Mouse (Mus musculus) cortical plate, adult 2 months (tissue): ENCODE results near the gene Sec31b. TPM values are rescaled to one million over a fixed set of nuclear protein-coding genes. Genes with fewer than 3 reads are reported as not detected.
A peak's percentile ranks its signal among the peaks of the same experiment; 100 is the strongest.

Experiments
- H3K27ac ChIP-seq: fragments of 200-500 bp; 2 replicates; pipeline ENCODE4 v1.5.1; 2012; ENCODE audit warnings: low read length, control low read depth, inconsistent platforms; ENCODE audit not compliant: insufficient read depth
- H3K4me1 ChIP-seq: fragments of 200-500 bp; 2 replicates; pipeline ENCODE4 v1.6.1; 2011; ENCODE audit warnings: low read length; ENCODE audit not compliant: control insufficient read depth, insufficient read depth
- H3K4me3 ChIP-seq: fragments of 200-500 bp; 2 replicates; pipeline ENCODE4 v1.5.1; 2011; ENCODE audit warnings: mild to moderate bottlenecking, low read length, control low read depth; ENCODE audit not compliant: insufficient read depth
- CTCF ChIP-seq: fragments of 200-500 bp; IDR thresholded peaks from 2 replicates; pipeline ENCODE4 v1.5.1; 2011; ENCODE audit warnings: mild to moderate bottlenecking, control low read depth, low read length; ENCODE audit not compliant: insufficient read depth; ENCODE audit errors: extremely low read depth
- POLR2A ChIP-seq: fragments of 200-500 bp; IDR thresholded peaks from 2 replicates; pipeline ENCODE4 v1.6.1; 2011; ENCODE audit warnings: mild to moderate bottlenecking, low read length, control low read depth; ENCODE audit not compliant: insufficient read depth; ENCODE audit errors: extremely low read depth
- polyA plus RNA-seq: library from polyadenylated mRNA; depleted of rRNA; stranded (reverse); fragments of >200 nt; gene quantifications from 2 replicates; pipeline ENCODE4 v1.2.3, GENCODE M21; 2012

Sec31b gene
- polyA plus RNA-seq, 1 experiment: 0.15 TPM

- Histone ChIP-seq H3K4me1 (no peaks in the 10 kb centered on the region), H3K27ac (no peak overlapping the region), H3K4me3 (no peak overlapping the region)
- TF ChIP-seq CTCF: no peak
- TF ChIP-seq POLR2A: no peak
Measured at GRCm38 (mm10) chr19:44514521-44515451, 30.9 kb downstream of the Sec31b start.

- TF ChIP-seq CTCF (no peak), POLR2A (no peak)
- Histone ChIP-seq H3K27ac (no peak overlapping the region), H3K4me3 (no peak overlapping the region)
Measured at GRCm38 (mm10) chr19:44513921-44514482, 31.7 kb downstream of the Sec31b start.

GRCm38 (mm10) chr19:44513054-44513833 lies 32.4 kb downstream of the Sec31b start:
- no peak for TF ChIP-seq POLR2A
- no peak for TF ChIP-seq CTCF
- no peaks in the 10 kb centered on the region for H3K4me1 ChIP-seq
- H3K27ac ChIP-seq: no peak overlapping the region

More at GRCm38 (mm10) chr19:44513921-44514482, 31.7 kb downstream of the Sec31b start:
- H3K4me1 ChIP-seq: no peaks in the 10 kb centered on the region

GRCm38 (mm10) chr19:44512601-44513000 lies 33.1 kb downstream of the Sec31b start:
- TF ChIP-seq POLR2A (no peak), CTCF (no peak)
- Histone ChIP-seq H3K4me3 (no peak overlapping the region), H3K27ac (no peak overlapping the region), H3K4me1 (no peaks in the 10 kb centered on the region)

More at GRCm38 (mm10) chr19:44513054-44513833, 32.4 kb downstream of the Sec31b start:
- H3K4me3 ChIP-seq: no peak overlapping the region

DNA sequence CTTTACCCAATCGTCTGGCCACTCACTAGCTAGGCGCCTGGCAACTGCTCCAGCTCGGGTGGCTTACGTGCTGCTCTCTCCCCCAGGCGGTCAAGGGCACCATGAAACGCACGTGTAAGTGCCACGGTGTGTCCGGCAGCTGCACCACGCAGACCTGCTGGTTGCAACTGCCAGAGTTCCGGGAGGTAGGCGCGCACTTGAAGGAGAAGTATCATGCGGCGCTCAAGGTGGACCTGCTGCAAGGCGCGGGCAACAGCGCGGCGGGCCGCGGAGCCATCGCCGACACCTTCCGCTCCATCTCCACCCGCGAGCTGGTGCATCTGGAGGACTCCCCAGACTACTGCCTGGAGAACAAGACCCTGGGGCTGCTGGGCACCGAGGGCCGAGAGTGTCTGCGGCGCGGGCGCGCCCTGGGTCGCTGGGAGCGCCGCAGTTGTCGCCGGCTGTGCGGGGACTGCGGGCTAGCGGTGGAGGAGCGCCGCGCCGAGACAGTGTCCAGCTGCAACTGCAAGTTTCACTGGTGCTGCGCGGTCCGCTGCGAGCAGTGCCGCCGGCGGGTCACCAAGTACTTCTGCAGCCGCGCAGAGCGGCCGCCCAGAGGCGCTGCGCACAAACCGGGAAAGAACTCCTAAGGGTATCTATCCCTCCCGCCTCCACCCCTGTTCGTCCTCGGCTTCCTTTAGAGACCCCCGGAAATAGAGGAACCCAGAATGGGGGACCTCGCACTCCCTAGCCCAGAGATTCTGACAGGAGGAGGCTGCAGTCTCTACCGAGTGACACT lies 34.0 kb downstream of the Sec31b start:
- H3K4me1 ChIP-seq: no peaks in the 10 kb centered on the region
- no peak for TF ChIP-seq CTCF
- TF ChIP-seq POLR2A: no peak
- H3K4me3 ChIP-seq: peak overlapping the region; percentile 19; the same call in 1 of the 2 replicates
- H3K27ac ChIP-seq: no peak overlapping the region

GRCm38 (mm10) chr19:44510534-44511175 lies 35.0 kb downstream of the Sec31b start:
- no peak overlapping the region for H3K27ac ChIP-seq
- no peak overlapping the region for H3K4me3 ChIP-seq
- no peaks in the 10 kb centered on the region for H3K4me1 ChIP-seq
- TF ChIP-seq CTCF: no peak
- TF ChIP-seq POLR2A: no peak

DNA sequence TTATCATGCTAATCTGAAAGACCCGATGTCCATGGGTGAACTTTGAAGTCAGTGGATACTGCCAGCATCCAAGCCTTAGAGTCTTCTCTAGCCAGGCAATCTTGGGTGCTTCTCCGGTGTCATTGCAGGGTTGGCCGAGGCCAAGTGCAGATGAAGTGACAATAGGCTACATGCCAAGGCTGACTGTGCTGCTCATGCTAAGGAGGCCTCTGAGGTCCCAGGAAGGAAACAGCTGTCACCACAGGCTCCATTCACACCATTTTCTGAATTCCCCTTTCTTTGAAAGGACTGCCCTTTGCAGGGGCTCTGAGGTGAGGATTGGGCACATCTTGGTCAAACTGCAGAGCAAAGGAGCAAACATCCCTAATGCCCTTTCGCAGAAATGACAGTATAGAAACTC lies 42.9 kb downstream of the Sec31b start:
- no peak overlapping the region for H3K27ac ChIP-seq
- TF ChIP-seq POLR2A (no peak), CTCF (no peak)
- H3K4me1 ChIP-seq: no peaks in the 10 kb centered on the region
- no peak overlapping the region for H3K4me3 ChIP-seq

DNA sequence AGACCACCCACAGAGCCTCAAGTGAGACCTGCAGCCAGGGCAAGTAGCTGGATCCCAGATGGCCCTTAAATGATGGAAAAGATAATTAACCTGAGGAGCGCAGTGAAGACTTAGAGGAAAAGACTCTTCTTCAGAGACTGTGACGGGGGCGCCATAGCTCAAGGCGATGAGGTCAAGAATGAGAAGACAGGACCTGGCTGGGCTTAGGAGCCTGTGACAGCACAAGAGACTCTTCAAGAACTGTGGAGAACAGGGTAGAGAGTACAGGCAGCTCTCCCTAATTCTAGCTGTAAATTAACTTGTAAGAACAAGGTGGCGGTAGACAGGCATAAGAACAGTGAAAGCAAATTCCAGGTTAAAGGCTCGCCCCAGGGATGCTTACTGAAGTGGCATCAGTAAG lies 43.7 kb downstream of the Sec31b start:
- H3K4me3 ChIP-seq: no peak overlapping the region
- no peaks in the 10 kb centered on the region for H3K4me1 ChIP-seq
- H3K27ac ChIP-seq: no peak overlapping the region
- TF ChIP-seq CTCF (no peak), POLR2A (no peak)

DNA sequence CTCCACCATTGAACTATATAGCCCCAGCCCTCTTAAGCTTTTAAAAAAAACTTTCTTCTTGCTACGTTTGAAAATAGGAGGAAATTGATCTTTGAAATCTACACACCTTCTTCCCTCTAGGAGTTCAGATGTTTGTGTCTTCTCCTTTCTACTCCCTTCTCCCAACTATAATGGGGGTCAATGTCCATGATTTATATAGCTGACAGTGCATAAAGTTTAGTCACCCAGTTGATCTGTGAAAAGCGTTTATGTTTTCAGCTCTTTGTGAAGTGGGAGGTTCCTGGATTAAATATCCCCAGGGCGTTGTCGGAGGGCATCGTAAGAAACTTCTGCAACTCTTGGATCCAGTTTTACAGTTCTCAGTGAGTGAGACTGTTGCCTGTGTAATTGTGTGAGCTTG lies 45.4 kb downstream of the Sec31b start:
- H3K4me1 ChIP-seq: no peaks in the 10 kb centered on the region
- H3K4me3 ChIP-seq: no peak overlapping the region
- TF ChIP-seq POLR2A (no peak), CTCF (no peak)
- no peak overlapping the region for H3K27ac ChIP-seq
